Mouse (Mus musculus): ENCODE measurements around the gene Btbd11.

The Btbd11 gene

DNA sequence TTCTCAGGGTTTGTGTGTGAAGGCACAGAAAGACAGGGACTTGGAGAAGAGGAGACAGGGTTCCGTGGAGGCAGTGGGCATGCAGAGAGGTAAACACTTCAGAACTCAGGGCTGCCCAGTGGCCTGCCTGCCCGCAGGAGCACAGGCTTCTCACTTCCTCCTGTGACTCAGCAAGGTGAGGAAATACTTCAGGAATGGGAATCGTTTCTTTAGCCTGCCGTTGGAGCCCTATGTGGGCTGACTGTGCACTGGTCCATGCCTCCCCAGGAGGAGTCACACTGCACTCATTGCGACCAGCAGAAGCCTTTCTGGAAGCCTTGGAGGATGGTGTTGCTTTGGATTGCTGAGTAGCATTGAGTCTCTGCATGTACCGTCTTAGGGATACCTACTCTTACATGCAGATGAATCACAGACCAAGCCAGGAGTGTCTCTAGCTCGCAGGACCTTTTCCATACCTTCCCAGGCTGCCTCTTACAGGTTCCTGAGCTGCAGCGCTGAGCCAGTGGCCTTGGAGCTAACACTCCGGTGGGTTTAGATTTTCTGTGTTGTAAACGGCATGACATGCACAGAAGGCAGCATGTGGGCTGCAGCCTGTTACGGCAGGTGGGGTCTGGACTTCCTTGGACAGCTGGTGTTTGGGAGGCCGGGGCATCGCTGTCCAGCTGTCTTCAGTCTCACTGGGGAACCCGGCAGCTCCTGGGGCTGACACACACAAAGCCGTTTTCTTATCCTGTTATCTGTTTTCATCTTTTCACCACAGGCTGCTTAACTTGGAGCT is 34.4 kb downstream of the Btbd11 start:
- DNase-seq (ENCODE audit: low spot score in 2 of 2) = peak in 1 of 2 experiments; percentile 39

DNA sequence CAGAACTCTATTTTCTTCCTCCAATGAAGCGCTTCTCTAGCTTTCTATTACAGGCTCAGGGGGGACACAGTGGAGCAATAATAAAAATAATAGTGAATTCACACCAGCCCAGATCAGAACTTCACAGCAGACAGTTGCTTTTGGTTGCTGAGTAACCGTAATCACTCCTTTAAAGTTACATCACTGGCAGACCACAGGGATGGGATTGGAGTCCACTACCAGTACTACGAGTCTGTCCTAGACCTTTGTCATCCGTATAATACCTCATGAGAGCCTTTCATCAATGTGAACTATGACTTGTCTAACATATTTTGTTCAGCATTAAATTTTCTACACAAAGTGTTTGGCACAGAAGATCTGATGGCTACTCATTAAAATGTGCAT is 35.0 kb downstream of the Btbd11 start:
- no peak for DNase-seq (ENCODE audit: low spot score in 2 of 2)

DNA sequence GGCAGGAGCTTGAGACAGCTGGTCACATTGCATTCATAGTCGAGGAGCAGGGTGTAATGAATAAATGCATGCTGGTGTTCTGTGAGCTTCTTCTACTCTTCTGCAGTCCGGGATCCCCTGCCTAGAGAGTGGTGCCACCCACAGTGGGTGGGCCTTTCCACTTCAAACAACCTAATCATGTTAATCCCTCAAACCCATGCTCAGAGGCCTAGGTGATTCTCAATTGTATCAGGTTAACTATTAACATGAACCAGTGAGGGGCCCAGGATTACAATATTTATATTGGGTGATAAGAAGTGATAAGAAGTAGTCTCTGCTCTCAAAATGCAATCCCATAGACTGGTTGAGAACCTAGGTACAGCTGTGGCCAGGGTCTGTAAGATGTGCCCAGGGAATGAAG is 39.1 kb downstream of the Btbd11 start:
- no peak for DNase-seq (ENCODE audit: low spot score in 2 of 2)

- DNase-seq (ENCODE audit: low spot score in 2 of 2) = no peak
Observed at GRCm38 (mm10) chr10:85437217-85437616, 50.6 kb downstream of the Btbd11 start.

GRCm38 (mm10) chr10:85443371-85443770 is 56.8 kb downstream of the Btbd11 start:
- no peak for DNase-seq (ENCODE audit: low spot score in 2 of 2)

DNA sequence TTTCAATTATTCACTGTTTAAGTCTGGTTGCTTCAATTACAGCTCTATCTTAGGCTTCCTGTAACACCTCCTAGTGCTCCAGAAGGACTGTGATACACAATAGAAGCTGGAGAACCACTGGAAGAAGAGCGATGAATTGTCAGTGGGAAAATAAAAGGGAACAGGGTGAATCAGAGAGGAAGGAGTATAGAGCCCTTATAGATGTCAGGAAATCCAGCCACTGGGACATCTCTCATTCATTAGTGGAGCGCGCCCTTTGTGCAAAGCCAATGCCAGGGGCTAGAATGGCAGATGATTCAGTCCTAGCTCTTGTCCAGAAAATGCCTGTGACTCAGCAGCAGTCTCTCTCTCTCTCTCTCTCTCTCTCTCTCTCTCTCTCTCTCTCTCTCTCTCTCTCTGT is 59.3 kb downstream of the Btbd11 start:
- DNase-seq (ENCODE audit: low spot score in 2 of 2) = no peak

DNA sequence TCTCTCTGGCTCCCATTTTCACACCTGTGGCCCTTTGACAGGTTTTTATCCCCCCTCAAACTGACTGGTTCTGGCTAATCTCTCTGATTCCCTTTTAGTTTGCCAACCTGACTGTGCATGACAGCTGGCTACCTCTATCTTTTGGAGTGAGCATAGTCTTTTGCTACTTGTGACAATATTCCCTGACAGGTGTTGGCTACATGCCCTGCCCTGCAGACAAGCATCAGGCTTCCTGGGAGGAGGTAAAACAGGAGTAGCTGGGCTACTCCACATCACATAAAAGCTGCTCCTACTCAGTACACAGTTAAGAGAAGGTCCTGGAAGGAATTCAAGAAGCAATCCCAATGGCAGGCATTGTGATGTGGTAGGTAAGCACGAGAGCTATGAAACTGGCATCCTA is 60.1 kb downstream of the Btbd11 start:
- DNase-seq (ENCODE audit: low spot score in 2 of 2) = no peak

GRCm38 (mm10) chr10:85447869-85448268 is 61.3 kb downstream of the Btbd11 start:
- no peak for DNase-seq (ENCODE audit: low spot score in 2 of 2)

- DNase-seq (ENCODE audit: low spot score in 2 of 2) = no peak
Observed at GRCm38 (mm10) chr10:85451629-85452368, 65.2 kb downstream of the Btbd11 start.

DNA sequence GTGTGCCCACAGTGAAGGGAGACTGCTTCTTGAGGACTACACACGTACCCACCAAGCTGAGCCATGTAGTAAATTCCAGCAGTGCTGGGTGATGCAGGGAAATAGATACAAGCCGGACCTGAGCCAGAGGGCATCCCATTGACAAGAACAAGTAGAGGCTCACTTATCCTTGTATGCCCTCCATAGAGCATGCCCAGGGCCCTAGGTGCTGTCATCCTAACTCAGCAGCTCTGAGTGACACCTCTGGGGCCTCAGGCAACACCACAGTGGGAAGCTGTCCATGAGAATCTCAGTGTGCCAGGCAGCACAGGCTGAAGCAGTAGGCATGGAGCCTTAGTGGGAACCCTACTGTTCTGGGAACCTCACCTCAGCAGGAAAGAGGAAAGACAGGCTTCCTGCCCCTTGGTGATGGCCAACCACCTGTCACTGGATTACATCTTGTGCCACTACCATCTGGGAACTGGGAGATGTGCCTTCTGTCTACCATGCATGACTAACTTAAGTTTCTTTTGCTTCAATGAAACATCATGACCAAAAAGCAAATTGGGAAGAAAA is 66.7 kb downstream of the Btbd11 start:
- DNase-seq (ENCODE audit: low spot score in 2 of 2) = no peak

- no peak for DNase-seq (ENCODE audit: low spot score in 2 of 2)
Observed at GRCm38 (mm10) chr10:85455985-85456384, 69.4 kb downstream of the Btbd11 start.

DNA sequence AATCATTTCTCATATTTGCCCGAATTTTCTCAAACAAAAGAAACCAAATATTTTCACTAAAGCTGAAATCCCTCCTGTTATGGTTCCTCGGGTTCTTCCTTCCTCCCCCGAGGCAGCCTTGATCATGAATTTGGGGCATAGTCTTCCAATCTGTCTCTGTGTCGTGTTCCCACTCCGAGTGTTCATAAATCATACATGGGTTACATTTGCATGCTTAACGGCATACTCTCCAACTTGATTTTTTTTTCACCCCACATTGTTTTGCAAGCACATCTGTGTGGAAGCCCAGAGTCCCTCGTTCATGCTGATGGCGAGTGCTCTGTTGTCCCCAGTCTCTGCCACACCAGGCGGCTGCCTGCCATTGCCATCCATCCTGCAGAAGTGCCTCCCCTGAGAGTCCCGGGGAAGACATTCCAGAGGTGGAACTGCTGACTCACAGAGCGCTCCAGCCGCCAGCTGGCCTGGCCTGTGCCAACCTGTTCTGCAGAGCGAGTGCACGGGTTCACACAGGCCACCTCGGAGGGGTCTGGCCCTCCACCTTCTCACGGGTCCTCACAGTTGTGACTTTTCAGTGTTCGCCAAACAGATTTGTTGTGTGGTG is 72.2 kb downstream of the Btbd11 start:
- no peak for DNase-seq (ENCODE audit: low spot score in 2 of 2)

DNA sequence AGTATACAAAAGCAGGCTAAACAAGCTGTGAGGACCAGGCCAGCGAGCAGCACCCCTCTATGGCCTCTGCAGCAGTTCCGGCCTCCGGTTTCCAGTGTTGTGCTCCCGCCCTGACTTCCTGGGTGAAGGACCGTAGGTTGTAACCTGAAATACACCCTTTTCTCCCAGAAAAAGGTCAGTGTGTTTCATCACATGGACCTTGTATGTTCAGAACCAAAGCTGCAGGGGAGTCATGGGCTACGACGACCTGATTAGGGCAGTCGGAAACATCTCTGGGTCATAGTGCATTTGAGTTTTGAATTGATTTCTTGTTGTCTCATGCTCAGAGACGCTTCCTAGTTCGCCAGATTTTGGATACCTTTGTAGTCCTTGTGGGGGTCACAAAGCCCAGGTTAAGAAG is 74.1 kb downstream of the Btbd11 start:
- no peak for DNase-seq (ENCODE audit: low spot score in 2 of 2)

DNA sequence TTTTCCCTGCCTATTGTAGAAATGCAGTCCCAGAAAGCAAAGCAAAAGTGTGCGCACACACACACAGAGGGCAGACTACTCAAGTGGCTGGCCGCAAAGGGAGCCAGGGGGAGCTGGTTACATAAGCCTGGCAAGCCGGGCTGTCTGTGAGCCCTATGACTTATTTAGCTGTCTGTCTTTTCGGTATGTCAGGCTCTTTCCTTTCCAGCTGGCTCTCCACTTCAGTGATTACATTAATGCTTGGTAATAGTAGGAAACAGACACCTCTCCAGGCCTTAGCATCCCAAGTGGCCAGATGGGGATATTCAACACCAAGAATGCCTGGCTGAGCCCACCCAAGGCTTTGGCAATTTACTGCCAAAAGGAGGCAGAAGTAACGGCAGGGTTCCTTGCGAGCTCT is 77.5 kb downstream of the Btbd11 start:
- no peak for DNase-seq (ENCODE audit: low spot score in 2 of 2)

- DNase-seq (ENCODE audit: low spot score in 2 of 2) = peak; percentile 19 to 43
Observed at GRCm38 (mm10) chr10:85465516-85466408, 79.1 kb downstream of the Btbd11 start.

DNA sequence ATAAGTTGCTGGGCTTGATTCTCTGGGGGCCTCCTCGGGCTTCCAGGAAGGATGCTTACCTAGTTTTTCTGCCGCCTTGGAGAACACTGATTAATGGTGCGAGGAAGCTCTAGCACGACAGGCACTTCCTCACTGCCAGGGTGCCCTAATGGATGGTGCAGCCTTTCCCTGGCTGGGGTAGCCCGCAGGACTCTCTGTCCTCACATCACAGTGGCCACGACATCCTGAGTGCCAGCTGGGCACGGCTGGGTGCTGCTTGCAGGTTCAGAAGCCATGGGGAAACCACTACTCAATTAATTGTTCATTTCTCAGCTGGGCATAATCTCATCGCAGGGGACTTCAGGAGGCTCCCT is 79.8 kb downstream of the Btbd11 start:
- peak in 1 of 2 experiments; percentile 18 for DNase-seq (ENCODE audit: low spot score in 2 of 2)

GRCm38 (mm10) chr10:85467393-85467792 is 80.8 kb downstream of the Btbd11 start:
- peak in 1 of 2 experiments; percentile 17 for DNase-seq (ENCODE audit: low spot score in 2 of 2)

GRCm38 (mm10) chr10:85468527-85468926 is 81.9 kb downstream of the Btbd11 start:
- no peak for DNase-seq (ENCODE audit: low spot score in 2 of 2)

DNA sequence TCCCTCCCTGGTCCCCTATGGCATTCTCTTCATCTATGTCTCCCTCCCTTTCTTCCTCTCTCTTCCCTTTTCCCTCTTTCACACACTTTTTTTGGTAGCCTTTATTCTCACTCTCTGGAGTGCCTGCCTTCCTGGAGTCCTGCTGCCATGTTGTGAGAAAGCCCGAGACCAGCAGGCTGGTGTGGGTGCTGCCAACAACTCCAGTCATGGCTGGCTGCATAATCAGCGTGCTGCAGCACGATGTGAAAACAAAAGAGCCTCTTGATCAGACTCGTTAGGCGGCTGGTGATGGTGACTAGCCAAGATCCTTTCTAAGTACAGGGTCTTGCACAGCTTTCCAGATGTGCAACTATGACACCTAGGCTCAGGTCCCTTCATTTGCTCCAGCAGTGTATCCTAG is 82.7 kb downstream of the Btbd11 start:
- no peak for DNase-seq (ENCODE audit: low spot score in 2 of 2)

DNA sequence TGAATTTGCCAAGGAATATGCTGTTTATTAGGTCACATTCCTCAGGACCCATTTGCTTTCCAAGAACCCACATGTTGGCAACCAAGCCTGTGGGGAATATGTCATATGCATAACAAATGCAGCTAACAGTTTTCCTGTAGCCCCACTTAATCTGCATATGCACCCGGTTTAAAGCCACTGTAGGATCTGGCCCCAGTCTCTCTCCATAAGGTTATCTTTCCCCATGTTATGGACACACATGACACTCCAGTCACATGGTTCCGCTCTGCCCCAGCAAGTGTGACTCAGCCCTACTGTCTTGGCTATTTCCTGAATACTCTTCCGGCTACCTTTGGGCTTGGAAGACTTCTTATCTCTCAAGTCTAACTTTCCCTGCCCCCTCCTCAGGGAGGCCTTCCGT is 86.7 kb downstream of the Btbd11 start:
- DNase-seq (ENCODE audit: low spot score in 2 of 2) = no peak

GRCm38 (mm10) chr10:85473871-85474270 is 87.3 kb downstream of the Btbd11 start:
- DNase-seq (ENCODE audit: low spot score in 2 of 2) = peak in 1 of 2 experiments; percentile 46
